Comparison of ENCODE assay signal across 8 mouse cellular contexts in genomic region chr2:165563298-165564058, GRCm38 (mm10). TPM values are rescaled to one million over a fixed set of nuclear protein-coding genes. Genes with fewer than 3 reads are reported as not detected.
DNase-seq lines count a peak whose midpoint lies in the region; ATAC-seq and TF ChIP-seq lines count a peak whose summit lies in the region.

No protein-coding gene starts in this region.

- peak; percentile 60 for ATAC-seq in forebrain, embryonic 11.5 days (replicated peaks; ENCODE audit: low FRiP score)

- H3K4me3 ChIP-seq in forebrain, embryonic 11.5 days (ENCODE audit: low read depth, low read length): peak overlapping the region; percentile 38
- peak overlapping the region; percentile 28 for H3K4me3 ChIP-seq in olfactory bulb, adult 2 months (ENCODE audit: insufficient read depth, low read depth, low read length)

- peak overlapping the region; percentile 84 for H3K4me2 ChIP-seq in forebrain, embryonic 11.5 days (ENCODE audit: low read depth, low read length, severe bottlenecking)

- no peak for TF ChIP-seq CTCF in olfactory bulb, adult 2 months (IDR thresholded peaks at IDR 0.05; ENCODE audit: insufficient read depth, low read depth, low read length)

- no peak overlapping the region for H3K27ac ChIP-seq in forebrain, embryonic 11.5 days (ENCODE audit: low read depth, low read length)
- no peak overlapping the region for H3K27ac ChIP-seq in olfactory bulb, adult 2 months (ENCODE audit: insufficient read depth, low read depth, low read length)

- H3K9me3 ChIP-seq in forebrain, embryonic 11.5 days (ENCODE audit: control insufficient read depth, low read length): no peaks in the 10 kb centered on the region

- DNase-seq in adrenal gland, postnatal 10 days: peak; percentile 21
- no peak for DNase-seq in adrenal gland, adult 18-20 months (ENCODE audit: low spot score in 2 of 2)
- DNase-seq in Muller cell, postnatal 12 days (ENCODE audit: inconsistent ontology term): peak; percentile 76
- peak; percentile 76 for DNase-seq in forebrain, embryonic 11.5 days (ENCODE audit: low spot score)
- DNase-seq in kidney, adult 18-20 months: peak; percentile 52
- DNase-seq in lung, adult 18-20 months: peak; percentile 10 to 40
- DNase-seq in adipocyte (ENCODE audit: low spot score): no peak

- peak overlapping the region; percentile 41 for H3K9ac ChIP-seq in forebrain, embryonic 11.5 days (ENCODE audit: low read length)

- H3K36me3 ChIP-seq in forebrain, embryonic 11.5 days (ENCODE audit: control insufficient read depth, insufficient read depth, low read length): no peaks in the 10 kb centered on the region

- under 1% methylated on average over 52 of the region's 52 CpGs for whole genome bisulfite sequencing in forebrain, embryonic 11.5 days
- WGBS in olfactory bulb, adult 2 months: 4% methylated on average over 52 of the region's 52 CpGs

- H3K4me1 ChIP-seq in forebrain, embryonic 11.5 days (replicated peaks; ENCODE audit: control insufficient read depth, insufficient read depth, low read length): peaks cover 8% of the 10 kb centered on the region
- peaks cover 8% of the 10 kb centered on the region for H3K4me1 ChIP-seq in olfactory bulb, adult 2 months (ENCODE audit: control insufficient read depth, insufficient read depth, low read length)

- peaks cover 11% of the 10 kb centered on the region; the same call in 1 of the 2 replicates for H3K27me3 ChIP-seq in forebrain, embryonic 11.5 days (ENCODE audit: control insufficient read depth, insufficient read depth, low read length)

- TF ChIP-seq POLR2A in olfactory bulb, adult 2 months (IDR thresholded peaks at IDR 0.05; ENCODE audit: insufficient read depth, low read depth, low read length): no peak

RNA-seq across cellular contexts. Expression of gene Eya2, which starts 31.4 kb away (rescaled TPM):
- 1 to 10 TPM; 3.5 to 4.7 TPM for total RNA-seq in adrenal gland, postnatal 10 days (2021)
- 1 to 10 TPM; 4.4 to 5.9 TPM for total RNA-seq in adrenal gland, adult 18-20 months (2021)
- polyA plus RNA-seq in forebrain, embryonic 11.5 days (2014; fragmentation: Nextera tagmentation; extraction: Ambion mirVana): 10.3 TPM in 2 replicates
- polyA plus RNA-seq in olfactory bulb, adult 2 months (2012; ENCODE audit: insufficient read depth, insufficient read length, low replicate concordance, missing spikeins): 352 TPM in 1 of 2 replicates, not detected in the other

RNA-seq across cellular contexts. Expression of gene Slc2a10, which starts 59.9 kb away (rescaled TPM):
- total RNA-seq in adrenal gland, postnatal 10 days (2021): 1 to 10 TPM; 1.7 to 2.3 TPM
- total RNA-seq in adrenal gland, adult 18-20 months (2021): 1 to 10 TPM in 1 of 2 experiments, under 1 TPM in 1; 0.80 to 1.7 TPM
- polyA plus RNA-seq in forebrain, embryonic 11.5 days (2014; fragmentation: Nextera tagmentation; extraction: Ambion mirVana): 4.2 TPM in 2 replicates
- polyA plus RNA-seq in olfactory bulb, adult 2 months (2012; ENCODE audit: insufficient read depth, insufficient read length, low replicate concordance, missing spikeins): not detected in 2 replicates

Comparison
In these comparisons a context has a peak if more than half of its experiments do, and no peak if none do; other contexts are left out.
1. DNase-seq: peak in adrenal gland, postnatal 10 days (single experiment), Muller cell, postnatal 12 days (single experiment), forebrain, embryonic 11.5 days (single experiment), kidney, adult 18-20 months (single experiment) and lung, adult 18-20 months (2 of 2); none in adrenal gland, adult 18-20 months (0 of 2) and adipocyte (single experiment).